Mouse (Mus musculus): Measurements from ENCODE around the gene Zfp64.

DNA sequence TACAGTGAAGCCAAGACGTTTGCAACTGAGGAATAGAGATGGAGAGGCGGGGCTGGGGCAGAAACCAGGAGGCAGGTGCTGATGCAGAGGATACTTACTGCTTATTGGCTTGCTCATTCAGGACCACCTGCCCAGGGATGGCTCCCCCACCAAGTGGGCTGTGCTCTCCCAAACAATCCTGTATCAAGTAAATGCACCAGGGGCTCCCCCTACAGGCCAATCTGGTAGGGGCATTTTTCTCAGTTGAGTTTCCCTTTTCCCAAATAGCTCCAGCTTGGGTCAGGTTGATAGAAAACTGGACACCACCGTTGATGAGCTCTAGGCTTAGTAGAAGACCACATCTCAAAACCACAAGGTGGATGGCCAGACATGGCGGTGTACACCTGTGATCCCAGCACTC, 84.9 kb downstream of the Zfp64 start:
- TF ChIP-seq POLR2A (IDR thresholded peaks at IDR 0.05; ENCODE audit: low read depth, low read length) (no peak), CTCF (IDR thresholded peaks at IDR 0.05; ENCODE audit: extremely low read depth, insufficient read length, insufficient replicate concordance, low read depth, low read length) (peak; percentile 41; the same call in 1 of the 2 replicates)
